16 mouse cellular contexts compared by ENCODE assay signal in the genomic region with DNA sequence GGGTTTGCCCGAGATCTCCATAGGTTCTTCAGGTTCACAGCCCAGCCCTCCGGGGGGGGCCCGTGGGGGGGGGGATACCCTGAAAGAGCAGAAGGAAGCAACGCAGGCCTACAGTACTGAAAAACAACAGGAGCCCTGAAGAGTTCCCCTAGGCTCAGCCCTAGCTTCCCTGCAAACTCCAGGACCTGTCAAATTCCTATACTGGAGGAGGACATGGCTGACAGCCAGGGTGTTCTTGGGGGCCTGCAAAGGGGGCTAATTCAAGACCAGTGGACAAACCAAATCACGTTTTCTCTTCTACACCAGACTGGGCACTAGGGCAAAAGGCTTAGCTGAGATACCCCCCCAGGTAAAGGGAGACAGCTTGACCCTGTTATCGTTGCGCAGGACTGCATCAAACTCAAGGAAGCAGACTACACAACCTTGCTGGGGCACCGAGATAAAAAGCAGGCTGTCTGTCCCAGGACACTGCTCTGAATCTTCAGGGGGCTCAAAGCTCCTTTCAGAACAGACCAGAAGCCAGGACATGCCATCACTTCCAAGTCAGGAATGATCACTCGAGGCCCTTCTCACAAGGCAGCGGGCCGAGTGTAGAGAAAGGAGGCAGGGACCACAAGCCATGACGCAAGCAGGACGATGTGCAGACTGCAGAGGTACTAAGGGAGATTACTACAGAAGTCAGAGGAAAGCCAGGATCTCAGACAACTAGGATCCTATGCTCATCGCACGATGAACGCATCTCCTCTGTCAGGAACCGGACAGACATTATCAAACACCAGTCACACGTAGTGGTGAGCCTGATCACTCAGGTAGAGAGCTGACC. TPM values are rescaled to one million over a fixed set of nuclear protein-coding genes. Genes with fewer than 3 reads are reported as not detected.
DNase-seq lines count a peak whose midpoint lies in the region; ATAC-seq and TF ChIP-seq lines count a peak whose summit lies in the region.
"Had no signal": no experiment of that assay in that cellular context is flagged by ENCODE, and none has a peak within 500 bp of the region (broad histone marks: within the 10 kb centered on the region; RNA-seq: fewer than 3 reads in every experiment).

No protein-coding gene starts in this region.

- H3K27me3 ChIP-seq in heart, embryonic 14.5 days (ENCODE audit: control insufficient read depth, insufficient read depth, low read length), result no peaks in the 10 kb centered on the region
- no peaks in the 10 kb centered on the region for H3K27me3 ChIP-seq in lung, embryonic 16.5 days (ENCODE audit: control insufficient read depth, insufficient read depth, low read depth, low read length)
- H3K27me3 ChIP-seq in limb, embryonic 14.5 days (ENCODE audit: control insufficient read depth, insufficient read depth, low read length), result no peaks in the 10 kb centered on the region
- H3K27me3 ChIP-seq: embryonic facial prominence, embryonic 15.5 days; forebrain, embryonic 13.5 days; neural tube, embryonic 12.5 days had no signal

- no peak for TF ChIP-seq POLR2A in limb, embryonic 14.5 days (IDR thresholded peaks at IDR 0.05; ENCODE audit: borderline replicate concordance, extremely low read depth, insufficient read depth, insufficient read length)

- 19% methylated on average over 18 of the region's 18 CpGs for WGBS in heart, embryonic 14.5 days
- WGBS in lung, embryonic 16.5 days, result 50% methylated on average over 18 of the region's 18 CpGs
- WGBS in limb, embryonic 14.5 days, result 73% methylated on average over 18 of the region's 18 CpGs

- peak; percentile 63; the same call in 1 of the 2 replicates for ATAC-seq in heart, embryonic 14.5 days (ENCODE audit: insufficient number of reproducible peaks, insufficient read depth, low FRiP score, low read depth)
- ATAC-seq in lung, embryonic 16.5 days (ENCODE audit: low read depth), result peak; percentile 32; the same call in 1 of the 2 replicates
- ATAC-seq in limb, embryonic 14.5 days (ENCODE audit: low FRiP score, low read depth), result no peak; the same call in 1 of the 2 replicates
- ATAC-seq in megakaryocyte-erythroid progenitor cell, adult 5-6 weeks (replicated peaks; ENCODE audit: low FRiP score, low TSS enrichment, poor library complexity, severe bottlenecking), result no peak
- ATAC-seq in erythroblast, adult 5-6 weeks (replicated peaks; ENCODE audit: low FRiP score, poor library complexity, severe bottlenecking), result no peak
- ATAC-seq: forebrain, embryonic 13.5 days; liver, postnatal 0 days had no signal

- intact Hi-C loops in heart, postnatal 14 days (cut with DNase I), result loop anchor here (5.0 kb wide), 1 partner anchor 63 kb away; a partner anchor contains a TSS

- H3K9me3 ChIP-seq in heart, embryonic 14.5 days (ENCODE audit: control insufficient read depth, low read length), result no peaks in the 10 kb centered on the region
- H3K9me3 ChIP-seq in lung, embryonic 16.5 days (ENCODE audit: control insufficient read depth, low read length), result no peaks in the 10 kb centered on the region
- no peaks in the 10 kb centered on the region for H3K9me3 ChIP-seq in limb, embryonic 14.5 days (ENCODE audit: control insufficient read depth, low read length)
- H3K9me3 ChIP-seq: embryonic facial prominence, embryonic 15.5 days; forebrain, embryonic 13.5 days; neural tube, embryonic 12.5 days had no signal

- H3K4me2 ChIP-seq in heart, embryonic 14.5 days (ENCODE audit: low read length), result peak overlapping the region; percentile 57
- H3K4me2 ChIP-seq in lung, embryonic 16.5 days (ENCODE audit: low read depth, low read length), result peak overlapping the region; percentile 22; the same call in 1 of the 2 replicates
- peak overlapping the region; percentile 6; the same call in 1 of the 2 replicates for H3K4me2 ChIP-seq in limb, embryonic 14.5 days (replicated peaks; ENCODE audit: low read depth, low read length, severe bottlenecking)
- H3K4me2 ChIP-seq: embryonic facial prominence, embryonic 15.5 days; forebrain, embryonic 13.5 days; midbrain, embryonic 11.5 days; neural tube, embryonic 12.5 days had no signal

- no peak overlapping the region for H3K4me3 ChIP-seq in heart, embryonic 14.5 days (ENCODE audit: control insufficient read depth in 1 of 2, insufficient read depth in 1 of 2, low read depth in 1 of 2, low read length in 2 of 2)
- H3K4me3 ChIP-seq in lung, embryonic 16.5 days (ENCODE audit: low read length), result no peak overlapping the region
- no peak overlapping the region for H3K4me3 ChIP-seq in limb, embryonic 14.5 days (replicated peaks; ENCODE audit: low read length)
- H3K4me3 ChIP-seq: embryonic facial prominence, embryonic 15.5 days; forebrain, embryonic 13.5 days; neural tube, embryonic 12.5 days had no signal

- H3K9ac ChIP-seq in heart, embryonic 14.5 days (ENCODE audit: low read length), result peak overlapping the region; percentile 58
- H3K9ac ChIP-seq in lung, embryonic 16.5 days (ENCODE audit: low read length), result peak overlapping the region; percentile 23; the same call in 1 of the 2 replicates
- peak overlapping the region; percentile 31; the same call in 1 of the 2 replicates for H3K9ac ChIP-seq in limb, embryonic 14.5 days (ENCODE audit: low read depth, low read length, severe bottlenecking)
- H3K9ac ChIP-seq: embryonic facial prominence, embryonic 15.5 days; forebrain, embryonic 13.5 days; liver, postnatal 0 days; neural tube, embryonic 12.5 days had no signal

- no peak for DNase-seq in heart, postnatal 14 days
- DNase-seq in lung, postnatal 25 days (ENCODE audit: low spot score), result no peak
- DNase-seq in heart, postnatal 4 days, result peak; percentile 68
- DNase-seq in limb, embryonic 14.5 days (ENCODE audit: low spot score), result no peak
- DNase-seq: adrenal gland, postnatal 25 days; cerebellum, postnatal 36 days; liver, postnatal 0 days; thymus, postnatal 4 days had no signal

- peaks cover 57 to 72% of the 10 kb centered on the region in 2 experiments for H3K4me1 ChIP-seq in heart, embryonic 14.5 days (ENCODE audit: control insufficient read depth in 2 of 2, insufficient read depth in 2 of 2, low read length in 2 of 2)
- H3K4me1 ChIP-seq in lung, embryonic 16.5 days (replicated peaks; ENCODE audit: control insufficient read depth, insufficient read depth, low read length), result peaks cover 58% of the 10 kb centered on the region
- H3K4me1 ChIP-seq in limb, embryonic 14.5 days (ENCODE audit: control insufficient read depth, insufficient read depth, low read length), result peaks cover 61% of the 10 kb centered on the region

- no peaks in the 10 kb centered on the region for H3K36me3 ChIP-seq in heart, embryonic 14.5 days (ENCODE audit: control insufficient read depth, insufficient read depth, low read length)
- H3K36me3 ChIP-seq in lung, embryonic 16.5 days (ENCODE audit: control insufficient read depth, insufficient read depth, low read length), result no peaks in the 10 kb centered on the region
- no peaks in the 10 kb centered on the region; the same call in 1 of the 2 replicates for H3K36me3 ChIP-seq in limb, embryonic 14.5 days (ENCODE audit: control insufficient read depth, insufficient read depth, low read length)
- H3K36me3 ChIP-seq: embryonic facial prominence, embryonic 15.5 days; neural tube, embryonic 12.5 days had no signal

- peak overlapping the region; percentile 90 to 92 for H3K27ac ChIP-seq in heart, embryonic 14.5 days (replicated peaks in 1 of 2; ENCODE audit: control insufficient read depth in 1 of 2, insufficient read depth in 1 of 2, low read depth in 2 of 2, low read length in 2 of 2)
- H3K27ac ChIP-seq in lung, embryonic 16.5 days (ENCODE audit: low read length), result peak overlapping the region; percentile 29
- H3K27ac ChIP-seq in limb, embryonic 14.5 days (replicated peaks; ENCODE audit: low read depth, low read length), result peak overlapping the region; percentile 20; the same call in 1 of the 2 replicates
- H3K27ac ChIP-seq: embryonic facial prominence, embryonic 15.5 days; forebrain, embryonic 13.5 days; neural tube, embryonic 12.5 days had no signal

RNA-seq across cellular contexts. Expression of a gene that starts 37.9 kb away (rescaled TPM):
- 16.2 TPM in 2 replicates for polyA plus RNA-seq in heart, embryonic 14.5 days (2014; fragmentation: Nextera tagmentation; extraction: Ambion mirVana)
- total RNA-seq in heart, postnatal 14 days (2021), result 10 to 100 TPM; 65.0 to 65.3 TPM
- polyA plus RNA-seq in lung, embryonic 16.5 days (2015; fragmentation: Nextera tagmentation; extraction: Ambion mirVana), result 15.8 and 16.7 TPM in 2 replicates
- total RNA-seq in heart, postnatal 4 days (2021), result 10 to 100 TPM; 93.8 to 98.1 TPM
- 88.7 and 109 TPM in 2 replicates for polyA plus RNA-seq in limb, embryonic 14.5 days (2012; rRNA removed)
- polyA plus RNA-seq in limb, embryonic 14.5 days (2014; fragmentation: Nextera tagmentation; extraction: Ambion mirVana), result 44.0 and 47.5 TPM in 2 replicates
- total RNA-seq in megakaryocyte-erythroid progenitor cell, adult 5-6 weeks (2014; fragmentation: Nextera tagmentation), result 16.3 and 16.4 TPM in 2 replicates
- 6.7 and 7.7 TPM in 2 replicates for total RNA-seq in megakaryocyte-erythroid progenitor cell, adult 5-6 weeks (2017)
- total RNA-seq in erythroblast, adult 5-6 weeks (2015; ENCODE audit: low replicate concordance), result 8.8 and 10.8 TPM in 2 replicates
- total RNA-seq in erythroblast, adult 5-6 weeks (2017; ENCODE audit: low replicate concordance), result 2.8 and 3.4 TPM in 2 replicates

Comparison
In these comparisons a context has a peak if more than half of its experiments do, and no peak if none do; other contexts are left out.
1. ATAC-seq: peak in heart, embryonic 14.5 days (single experiment) and lung, embryonic 16.5 days (single experiment); none in limb, embryonic 14.5 days (single experiment), megakaryocyte-erythroid progenitor cell, adult 5-6 weeks (single experiment) and erythroblast, adult 5-6 weeks (single experiment).
2. H3K27ac ChIP-seq: peak in every context shown above with its lines; median percentile 91 in heart, embryonic 14.5 days; 29 in lung, embryonic 16.5 days; 20 in limb, embryonic 14.5 days.
3. H3K4me2 ChIP-seq: peak in every context shown above with its lines; median percentile 57 in heart, embryonic 14.5 days; 22 in lung, embryonic 16.5 days; 6 in limb, embryonic 14.5 days.
4. Peak in every context shown above with its lines, with median percentiles within 50 percentile points of each other: H3K9ac ChIP-seq.